Mouse (Mus musculus): ENCODE data around the gene Fancc.

The Fancc gene

DNA sequence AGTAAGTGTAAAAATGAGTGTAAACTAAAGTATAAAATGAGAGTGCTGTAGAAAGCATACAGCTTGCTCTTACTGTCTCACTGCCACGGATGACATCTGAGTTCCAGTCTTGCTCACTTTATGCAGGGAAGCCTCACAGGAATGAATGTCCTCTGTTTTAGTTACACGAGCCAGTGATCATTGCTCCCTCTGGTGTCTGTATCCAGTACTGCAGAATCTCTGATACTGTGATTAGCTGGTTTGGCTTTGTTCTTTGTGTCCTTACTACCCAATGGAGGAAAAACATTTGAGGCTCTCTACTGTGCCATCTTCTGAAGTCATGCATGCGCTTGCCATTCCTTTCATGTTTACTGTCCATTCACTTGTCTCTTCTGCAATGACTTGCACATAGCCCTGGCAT lies 140.5 kb downstream of the Fancc start:
- intact Hi-C loops (cut with DNase I), result loop anchor here (10.0 kb wide), 1 partner anchor 678 kb away; no protein-coding TSS in a partner anchor

DNA sequence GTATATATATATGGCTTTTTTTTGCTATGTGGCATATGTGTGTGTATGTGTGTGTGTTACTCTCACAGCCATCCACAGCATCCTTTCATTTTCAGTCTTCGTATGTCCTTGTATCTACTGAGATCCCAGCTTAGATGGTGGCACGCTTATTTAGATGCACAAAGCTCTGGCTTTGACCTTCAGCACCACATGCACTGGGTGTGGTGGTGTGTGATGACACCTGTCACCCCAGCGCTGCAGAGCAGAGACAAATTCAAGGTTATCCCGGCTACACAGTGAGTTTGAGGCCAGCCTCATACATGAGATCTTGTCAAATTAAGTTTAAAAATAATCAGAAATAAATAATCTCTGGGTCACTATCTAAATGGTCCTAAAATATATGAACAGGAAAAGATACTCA lies 141.0 kb downstream of the Fancc start:
- intact Hi-C loops (cut with DNase I), result loop anchor here (10.0 kb wide), 1 partner anchor 679 kb away; no protein-coding TSS in a partner anchor

DNA sequence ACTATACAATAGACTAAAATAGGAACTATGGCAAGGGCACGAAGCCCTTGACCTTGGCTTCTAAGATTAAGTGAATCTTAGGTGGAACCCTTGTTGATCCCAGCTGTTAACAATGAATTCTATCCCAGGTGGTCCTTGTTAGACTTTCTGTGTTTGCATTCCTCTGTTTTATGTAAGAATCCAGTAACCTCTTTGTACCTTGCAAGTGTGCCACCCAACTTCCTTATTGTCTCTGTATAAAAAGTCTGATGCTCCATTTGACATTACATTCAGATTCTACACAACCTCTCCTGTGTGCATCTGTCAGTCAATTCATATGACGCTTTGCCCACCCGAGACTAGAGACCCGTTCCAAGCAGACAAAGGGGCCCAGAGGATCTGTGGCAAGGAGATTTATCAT lies 143.8 kb downstream of the Fancc start:
- intact Hi-C loops (cut with DNase I), result loop anchor here (10.0 kb wide), 1 partner anchor 681 kb away; no protein-coding TSS in a partner anchor

DNA sequence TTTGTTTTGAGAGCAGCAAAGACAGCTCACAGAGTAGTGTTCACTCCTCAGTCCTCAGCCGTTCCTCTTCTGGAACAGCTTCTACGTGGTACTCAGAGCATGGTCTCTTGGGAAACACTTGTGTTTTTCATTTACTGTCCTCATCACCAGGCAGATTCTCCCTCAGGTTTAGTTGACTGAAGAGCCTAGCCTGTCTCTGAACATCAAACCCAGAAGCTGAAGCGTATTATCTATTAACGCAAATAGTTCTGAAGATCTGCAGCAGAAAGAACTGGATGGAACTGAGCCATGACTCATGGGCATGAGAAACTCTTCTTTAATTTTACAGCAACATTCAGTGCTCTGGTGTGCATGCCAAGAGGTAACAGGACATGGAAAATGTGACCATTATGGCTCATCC lies 147.0 kb downstream of the Fancc start:
- intact Hi-C loops (cut with DNase I), result loop anchor here (10.0 kb wide), 1 partner anchor 685 kb away; no protein-coding TSS in a partner anchor

DNA sequence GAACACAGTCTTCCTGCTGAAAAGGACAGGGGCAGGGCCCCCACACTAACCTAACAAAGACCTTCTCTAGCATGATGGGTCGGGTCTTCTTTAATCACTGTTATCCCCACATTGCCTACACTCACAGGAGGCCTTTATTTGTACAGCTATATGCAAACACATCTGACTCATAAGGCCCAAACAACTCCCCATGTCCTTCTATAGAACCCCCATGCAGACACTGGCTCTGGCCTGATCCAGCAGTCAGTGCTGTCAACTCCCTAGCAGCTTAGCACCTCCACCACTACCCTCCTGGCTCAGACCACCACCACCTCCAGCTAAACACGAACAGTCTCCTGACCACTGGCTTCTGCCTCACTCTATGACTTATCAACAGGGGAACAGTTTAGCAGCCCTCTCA lies 149.4 kb downstream of the Fancc start:
- intact Hi-C loops (cut with DNase I), result no loop called here

DNA sequence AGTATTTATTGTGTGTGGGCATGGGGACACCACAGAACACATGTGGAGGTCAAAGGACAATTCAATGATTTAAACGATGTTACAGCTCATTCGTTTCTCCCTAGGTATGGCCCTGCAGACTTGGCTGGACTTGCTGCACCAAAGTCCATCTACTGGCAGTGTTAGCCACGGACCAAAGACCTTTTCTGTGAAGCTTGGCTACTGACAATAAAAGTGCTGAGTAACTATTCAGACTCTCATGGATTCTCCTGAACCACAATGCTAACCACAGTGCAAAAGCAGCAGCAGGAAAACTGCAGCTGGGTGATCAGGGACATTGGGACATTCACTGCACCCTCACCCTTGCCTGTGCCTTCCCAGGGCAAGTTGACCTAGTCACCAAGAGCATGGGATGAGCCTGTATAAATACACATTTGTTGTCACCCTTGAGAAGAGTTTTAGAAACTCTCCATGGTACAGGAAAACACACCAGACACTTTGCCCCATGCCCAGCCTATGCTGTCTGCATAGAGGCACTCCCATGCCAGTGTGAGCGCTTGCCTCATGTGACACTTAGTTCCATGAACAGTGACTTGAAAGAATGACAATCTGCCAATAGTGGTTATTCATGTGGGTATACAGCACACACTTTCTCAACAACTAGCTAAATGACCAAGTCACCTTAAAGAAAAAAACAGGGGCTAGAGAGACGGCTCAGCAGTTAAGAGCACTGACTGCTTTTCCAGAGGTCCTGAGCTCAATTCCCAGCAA lies 151.4 kb downstream of the Fancc start:
- intact Hi-C loops (cut with DNase I), result no loop called here

DNA sequence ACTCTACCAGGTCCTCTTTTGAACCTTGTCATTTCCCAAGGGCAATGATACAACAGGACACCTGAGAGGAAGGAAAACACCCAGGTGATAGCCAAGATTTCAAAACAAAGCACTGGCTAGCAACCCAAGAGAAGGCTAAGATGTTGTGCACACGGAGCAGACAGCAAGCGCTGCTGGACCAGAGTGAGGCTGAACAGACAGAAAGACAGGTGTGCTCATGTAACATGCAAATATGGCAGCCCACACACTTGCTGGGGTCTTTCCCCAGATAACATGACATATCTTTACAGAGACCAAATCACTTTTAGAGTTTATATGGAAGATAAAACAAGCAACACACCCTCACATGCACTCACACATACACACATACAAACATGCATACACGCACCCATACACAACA lies 152.6 kb downstream of the Fancc start:
- intact Hi-C loops (cut with DNase I), result no loop called here

DNA sequence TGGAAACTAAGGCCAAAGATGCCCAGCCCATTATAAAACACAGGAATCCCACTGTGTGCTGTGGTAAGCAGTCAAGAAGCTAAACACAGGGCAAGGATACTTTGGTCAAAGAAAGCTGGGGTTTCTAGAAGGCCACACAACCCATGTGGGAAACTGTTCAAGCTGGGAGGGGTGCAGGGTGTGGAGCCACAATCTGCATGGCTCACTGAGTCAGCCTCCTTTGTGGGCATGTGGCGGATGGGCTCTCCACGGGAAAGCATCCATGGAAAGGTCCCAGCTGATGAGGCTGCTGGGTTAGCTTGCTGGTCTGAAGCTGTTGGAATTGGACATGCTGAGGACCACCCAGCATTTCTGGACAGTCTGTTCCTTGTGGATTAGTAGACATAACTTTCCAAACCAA lies 154.3 kb downstream of the Fancc start:
- intact Hi-C loops (cut with DNase I), result no loop called here

DNA sequence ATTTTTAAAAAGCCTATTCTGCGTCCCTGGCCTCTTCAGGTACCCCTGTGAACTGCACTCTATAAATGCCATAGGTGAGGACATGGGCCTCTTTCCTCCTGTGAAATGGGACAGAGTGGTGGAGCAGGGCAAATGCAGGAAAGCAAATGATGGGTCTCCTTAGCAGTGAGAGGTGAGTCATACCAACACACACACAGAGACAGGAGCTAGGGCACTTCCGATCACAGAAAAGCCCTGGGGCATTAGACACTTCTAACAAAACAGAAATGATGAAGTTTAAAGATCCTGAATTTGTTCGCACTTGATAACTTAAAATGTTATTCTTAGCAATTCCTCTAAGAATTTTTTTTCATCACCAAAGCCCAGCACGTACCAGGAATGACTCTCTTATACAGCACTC lies 157.1 kb downstream of the Fancc start:
- intact Hi-C loops (cut with DNase I), result loop anchor here (10.0 kb wide), 1 partner anchor 205 kb away; no protein-coding TSS in a partner anchor

DNA sequence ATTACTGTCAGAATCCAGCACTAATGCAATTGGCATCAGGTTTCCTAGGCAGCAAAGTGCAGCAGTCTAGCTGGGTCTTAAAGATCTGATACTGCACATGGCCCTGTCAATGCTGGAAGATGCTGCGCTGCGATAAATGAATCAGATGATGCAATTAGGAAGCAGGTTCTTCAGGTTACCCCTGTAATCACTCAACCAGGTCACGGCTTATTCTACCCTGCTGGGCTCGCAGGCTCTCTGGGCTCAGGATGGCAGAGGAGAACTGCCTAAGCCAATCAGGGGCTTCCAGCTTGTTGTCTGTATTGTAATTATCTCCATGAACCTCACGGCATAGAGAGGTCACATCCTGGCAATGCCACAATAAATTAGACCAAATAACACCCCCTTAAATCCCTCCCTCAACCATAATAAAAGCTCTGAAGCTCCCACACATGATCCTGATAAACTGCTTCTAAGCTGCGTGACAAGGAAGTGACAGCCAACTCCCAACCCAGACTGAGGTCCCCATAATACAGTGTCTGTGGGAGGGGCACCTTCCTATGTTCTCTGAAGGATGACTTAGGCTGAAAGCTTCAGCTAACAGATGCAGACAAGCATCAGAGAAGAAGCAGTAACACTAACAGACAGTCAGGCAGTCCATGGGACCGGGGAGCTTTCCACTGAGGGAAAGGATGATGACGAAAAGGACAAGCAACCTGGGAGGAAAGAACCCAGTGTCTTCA lies 159.7 kb downstream of the Fancc start:
- intact Hi-C loops (cut with DNase I), result loop anchor here (10.0 kb wide), 1 partner anchor 203 kb away; no protein-coding TSS in a partner anchor

DNA sequence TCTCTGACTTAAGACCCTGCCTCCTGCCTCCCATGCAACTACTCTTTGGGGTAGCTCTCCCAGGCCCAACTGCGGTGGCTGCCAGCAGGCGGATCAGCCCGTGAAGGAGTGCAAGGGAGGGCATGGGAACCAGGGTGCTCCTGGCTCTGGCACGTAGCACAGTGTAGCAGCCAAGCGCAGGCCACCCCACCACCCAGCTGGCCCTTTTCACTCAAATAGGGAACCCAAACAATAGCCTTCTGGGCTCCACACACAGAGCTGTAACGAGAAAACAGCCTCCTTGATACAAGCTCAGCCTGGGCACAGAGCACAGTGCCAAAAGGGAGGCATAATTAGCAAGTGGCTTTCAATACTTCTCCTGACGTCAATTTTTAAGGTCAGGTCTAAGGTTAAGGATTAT lies 160.7 kb downstream of the Fancc start:
- intact Hi-C loops (cut with DNase I), result loop anchor here (10.0 kb wide), 1 partner anchor 202 kb away; no protein-coding TSS in a partner anchor

DNA sequence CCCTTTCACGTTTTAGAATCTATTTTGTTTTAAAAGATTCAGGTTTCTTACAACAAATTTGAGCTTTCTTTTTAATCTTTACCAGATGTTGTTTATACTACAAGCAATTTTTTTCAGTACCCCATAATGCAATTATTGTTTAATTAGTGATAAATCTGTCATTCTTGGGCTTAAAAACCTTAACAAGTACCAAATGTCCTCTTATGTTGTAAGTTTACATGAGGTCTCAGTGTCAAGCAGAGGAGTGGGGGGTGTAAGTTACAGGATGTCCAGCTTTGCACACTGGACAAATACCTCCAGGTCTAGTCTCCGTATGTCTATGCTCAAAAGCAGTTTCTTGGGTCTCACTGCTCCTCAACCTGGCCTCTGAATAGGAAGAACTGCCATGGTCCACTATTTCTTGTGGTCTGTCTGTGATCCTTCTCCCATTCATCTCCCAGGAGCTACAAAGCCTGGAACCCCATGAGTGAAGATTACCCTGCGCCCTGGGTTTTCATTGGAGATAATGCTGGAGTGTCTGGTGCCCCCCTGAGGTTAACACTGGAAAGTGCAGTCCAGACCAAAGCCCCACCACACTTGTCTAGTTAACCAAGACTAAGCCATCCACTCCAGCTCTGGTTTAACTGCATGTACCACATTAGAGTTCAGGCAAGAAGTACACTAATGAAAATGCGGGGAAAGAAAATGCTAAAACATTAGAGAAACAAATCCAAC lies 161.5 kb downstream of the Fancc start:
- intact Hi-C loops (cut with DNase I), result loop anchor here (10.0 kb wide), 1 partner anchor 201 kb away; no protein-coding TSS in a partner anchor

DNA sequence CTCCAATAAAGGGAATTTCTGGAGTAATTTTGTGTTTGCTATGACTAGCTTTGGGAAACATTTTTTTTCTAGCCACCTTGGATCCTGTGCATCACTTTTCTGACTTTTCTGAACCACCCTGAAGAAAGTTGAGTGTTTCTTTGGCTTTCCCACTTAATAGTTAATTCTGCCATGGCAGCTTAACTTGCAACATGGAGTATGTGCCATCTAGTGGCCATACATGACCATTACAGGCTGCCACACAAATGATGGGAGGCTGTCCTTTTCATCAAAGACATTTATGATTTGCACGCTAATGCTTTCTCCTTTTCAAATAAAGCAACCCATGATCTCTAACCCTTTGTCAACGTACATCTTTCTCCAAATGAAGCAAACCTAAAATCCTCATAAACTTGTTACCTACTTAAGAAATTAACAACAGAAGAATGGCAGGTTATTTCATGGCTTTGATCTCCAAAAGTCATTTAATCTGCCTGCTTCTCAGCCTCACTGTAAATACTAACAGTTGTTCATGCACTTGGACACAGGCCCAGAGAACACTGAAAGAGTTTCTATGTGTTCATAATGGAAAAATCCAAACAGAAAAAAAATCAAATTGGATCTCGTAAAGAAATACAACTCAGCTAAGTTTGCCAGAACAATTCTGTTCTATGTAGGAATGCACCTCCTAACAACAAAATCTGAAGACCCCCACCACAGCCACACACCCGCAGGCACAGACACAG lies 164.3 kb downstream of the Fancc start:
- intact Hi-C loops (cut with DNase I), result loop anchor here (1.0 to 10.0 kb wide), 4 partner anchors 90 to 408 kb away; no protein-coding TSS in a partner anchor

DNA sequence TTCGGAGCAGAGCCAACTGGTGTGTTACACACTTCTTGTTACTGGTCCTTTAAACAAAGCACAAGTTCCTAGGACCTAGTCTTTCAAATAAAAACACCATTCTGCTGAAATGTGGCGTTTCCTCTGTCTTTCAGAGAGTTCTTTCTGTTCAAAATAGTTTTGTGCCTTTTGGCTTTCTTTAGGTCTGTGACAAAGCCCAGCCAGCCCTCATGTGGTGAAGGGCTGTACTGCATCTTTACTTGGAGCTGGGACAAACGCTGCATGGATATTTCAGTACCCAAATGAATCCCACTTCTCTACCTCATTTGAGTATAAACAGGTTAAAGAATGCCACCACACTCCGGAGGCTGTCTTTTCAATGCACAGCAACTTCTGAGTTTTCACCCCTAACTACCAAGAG lies 165.7 kb downstream of the Fancc start:
- intact Hi-C loops (cut with DNase I), result loop anchor here (5.0 to 10.0 kb wide), 2 partner anchors 89 to 197 kb away; no protein-coding TSS in a partner anchor

DNA sequence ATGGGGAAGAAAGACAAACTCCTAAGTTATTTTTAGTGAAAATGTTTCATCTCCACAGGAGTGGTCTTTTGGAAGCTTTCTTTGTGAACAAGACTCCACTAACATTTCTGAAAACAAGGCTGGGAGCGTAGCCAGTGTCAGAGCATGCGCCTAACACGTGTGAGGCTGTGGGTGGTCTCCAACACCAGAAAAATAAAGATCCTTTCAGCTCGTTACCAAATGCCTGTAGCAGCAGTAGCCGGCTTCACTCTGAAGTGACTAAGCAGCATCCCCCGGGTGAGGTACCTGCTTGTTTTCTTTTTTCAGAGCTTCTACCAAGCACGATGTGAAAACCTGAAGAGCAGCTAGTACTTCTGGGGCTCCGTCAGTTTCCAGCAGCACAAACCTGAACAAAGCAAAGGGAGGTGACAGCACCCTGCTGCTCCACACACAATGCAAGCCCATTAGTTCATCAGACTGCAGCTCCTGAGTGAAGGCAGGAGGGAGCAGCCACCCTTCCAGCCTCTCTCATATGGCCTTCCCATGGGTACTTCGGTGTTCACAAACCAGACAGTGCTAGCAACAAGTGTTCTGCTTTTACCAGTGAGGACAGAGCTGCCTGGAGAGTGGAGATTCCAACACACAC lies 166.7 kb downstream of the Fancc start:
- intact Hi-C loops (cut with DNase I), result loop anchor here (5.0 to 10.0 kb wide), 2 partner anchors 88 to 196 kb away; no protein-coding TSS in a partner anchor

DNA sequence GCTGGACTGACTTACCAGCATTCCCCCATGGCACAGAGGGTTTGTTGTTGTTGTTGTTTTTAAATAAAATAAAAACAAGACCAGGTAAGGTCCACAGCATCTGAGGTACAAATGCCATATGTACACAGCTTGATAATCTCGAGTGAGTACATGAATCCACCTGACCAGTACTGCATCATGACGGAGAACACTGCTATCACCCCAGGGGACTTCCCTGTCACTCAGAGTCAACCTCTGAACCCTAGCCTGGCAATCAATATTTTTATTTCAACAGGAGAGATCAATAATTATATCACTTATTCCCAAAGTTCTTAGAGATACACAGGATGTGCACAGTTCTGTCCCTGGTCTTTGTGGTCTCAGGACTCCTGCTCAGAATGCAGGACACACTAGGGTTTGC lies 171.1 kb downstream of the Fancc start:
- intact Hi-C loops (cut with DNase I), result no loop called here

DNA sequence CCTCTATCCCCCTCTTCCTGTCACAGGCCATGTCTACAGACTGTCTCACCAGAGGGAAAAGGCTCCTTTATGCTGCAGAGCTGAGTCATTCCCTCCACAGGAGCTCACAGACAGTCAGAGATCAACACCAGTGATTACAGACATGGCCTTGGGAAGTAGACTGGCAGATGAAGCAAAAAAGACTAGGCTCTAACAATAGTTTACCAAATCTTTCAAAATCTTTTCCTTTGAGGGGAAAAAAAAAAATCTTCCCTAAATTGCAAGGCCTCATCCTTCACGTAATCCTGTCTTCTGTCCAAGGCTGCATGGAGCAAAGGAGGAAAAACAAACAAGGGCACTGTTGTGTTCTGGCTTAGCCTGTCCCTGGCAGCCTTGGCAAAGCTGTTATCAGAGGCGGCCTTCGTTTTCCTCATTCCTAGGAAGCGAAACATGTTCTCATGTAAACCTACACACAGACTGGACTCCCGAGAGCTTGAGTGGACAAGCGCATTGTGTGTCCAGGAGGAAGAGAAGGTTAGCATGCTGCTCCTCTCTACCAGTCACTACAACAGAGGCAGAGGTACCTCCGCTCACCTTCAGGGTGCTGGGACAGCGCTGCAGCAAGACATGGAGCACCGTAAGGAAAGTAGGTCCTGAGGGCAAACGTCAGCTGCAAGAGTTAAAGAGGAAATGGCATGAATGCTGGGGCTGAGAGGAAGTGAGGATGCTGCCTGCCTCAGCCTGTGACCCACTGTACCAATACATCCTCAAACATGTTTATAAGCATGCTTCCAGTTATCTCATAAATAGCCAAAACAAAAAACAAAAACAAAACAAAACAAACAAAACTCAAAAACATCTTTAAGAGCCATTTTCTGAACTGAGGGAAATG lies 171.9 kb downstream of the Fancc start:
- intact Hi-C loops (cut with DNase I), result no loop called here

DNA sequence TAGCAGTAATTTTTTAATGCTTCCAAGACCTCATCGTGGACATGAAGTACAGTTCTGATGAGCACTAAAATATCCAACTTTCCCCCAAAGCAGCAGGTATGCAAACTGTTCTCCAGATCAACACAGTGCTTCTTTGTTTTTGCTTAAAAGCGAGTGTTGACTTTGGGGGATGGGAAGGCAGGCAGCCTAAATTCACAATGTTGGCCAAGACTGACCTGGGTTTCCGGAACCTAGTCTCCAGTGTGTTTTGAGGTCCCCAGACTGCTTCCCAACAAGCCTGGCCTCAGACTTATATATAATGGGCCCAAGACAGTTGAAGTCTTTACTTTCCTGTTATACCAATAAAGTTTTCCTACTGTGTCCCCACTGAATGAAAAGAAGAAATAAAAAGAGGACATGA lies 172.8 kb downstream of the Fancc start:
- intact Hi-C loops (cut with DNase I), result no loop called here
